Mouse (Mus musculus) MEL (cell line): ENCODE measurements at regions not wholly inside any gene's neighbourhood (a gene's known extent, or its start where the extent isn't known, plus 50 kb on each side); places are given as distances from the start of the nearest gene placed in this dataset.

Experiments used
- DNase-seq: peaks from one replicate; pipeline ENCODE4 v3.0.0; 2011; ENCODE audit warnings: low read depth, low spot score
- H3K27ac ChIP-seq: 2 replicates; pipeline ENCODE4 v1.5.1; 2012; ENCODE audit warnings: low read depth, mild to moderate bottlenecking, control low read depth, low read length, moderate library complexity; ENCODE audit not compliant: control insufficient read depth
- H3K27me3 ChIP-seq, 2 experiments: fragments of 150-350 bp in 1 of 2; sonication (generic) in 1 of 2; 2 replicates each; pipeline ENCODE4 v1.6.1; 2012; ENCODE audit warnings: low read length in 2 of 2, mild to moderate bottlenecking in 2 of 2, improper control_type of control experiment in 1 of 2, moderate library complexity in 1 of 2; ENCODE audit not compliant: insufficient read depth in 2 of 2, control insufficient read depth in 1 of 2
- H3K36me3 ChIP-seq, 2 experiments: 2 replicates each; pipeline ENCODE4 v1.6.1; 2012 to 2014; ENCODE audit warnings: low read length in 2 of 2, improper control_type of control experiment in 1 of 2, inconsistent platforms in 1 of 2, mild to moderate bottlenecking in 1 of 2; ENCODE audit not compliant: insufficient read depth in 2 of 2, control insufficient read depth in 1 of 2
- H3K4me1 ChIP-seq, 2 experiments: fragments of 150-350 bp in 1 of 2; sonication (generic) in 1 of 2; 2 replicates each; pipeline ENCODE4 v1.6.1; 2012; ENCODE audit warnings: low read length in 2 of 2, improper control_type of control experiment in 1 of 2, mild to moderate bottlenecking in 1 of 2; ENCODE audit not compliant: insufficient read depth in 2 of 2, control insufficient read depth in 1 of 2
- H3K4me3 ChIP-seq, 2 experiments: fragments of 150-350 bp in 1 of 2; sonication (generic) in 1 of 2; 2 replicates each; pipeline ENCODE4 v1.5.1; 2012; ENCODE audit warnings: low read depth in 2 of 2, low read length in 2 of 2, mild to moderate bottlenecking in 2 of 2, moderate library complexity in 2 of 2, control low read depth in 1 of 2, improper control_type of control experiment in 1 of 2; ENCODE audit not compliant: control insufficient read depth in 1 of 2, insufficient read depth in 1 of 2
- H3K79me2 ChIP-seq: 2 replicates; pipeline ENCODE4 v1.6.1; 2012; ENCODE audit warnings: mild to moderate bottlenecking, low read length, moderate library complexity; ENCODE audit not compliant: control insufficient read depth, poor library complexity, insufficient read depth
- H3K9ac ChIP-seq: 2 replicates; pipeline ENCODE4 v1.6.1; 2012; ENCODE audit warnings: low read depth, mild to moderate bottlenecking, control low read depth, low read length, moderate library complexity; ENCODE audit not compliant: control insufficient read depth, poor library complexity, severe bottlenecking
- H3K9me3 ChIP-seq: fragments of 150-350 bp; sonication (generic); replicated peaks from 2 replicates; pipeline ENCODE4 v1.6.1; 2012; ENCODE audit warnings: mild to moderate bottlenecking, low read length, improper control_type of control experiment, moderate library complexity; ENCODE audit not compliant: insufficient read depth
- BHLHE40 ChIP-seq: IDR thresholded peaks from 2 replicates; pipeline ENCODE4 v1.6.1; 2012; ENCODE audit warnings: low read depth, mild to moderate bottlenecking, inconsistent platforms, low read length, improper control_type of control experiment, borderline replicate concordance
- CHD1 ChIP-seq: IDR thresholded peaks from 2 replicates; pipeline ENCODE4 v1.6.1; 2012; ENCODE audit warnings: low read depth, mild to moderate bottlenecking, inconsistent platforms, low read length, improper control_type of control experiment
- ELF1 ChIP-seq: IDR thresholded peaks from 2 replicates; pipeline ENCODE4 v1.6.1; 2014; ENCODE audit warnings: low read depth, mild to moderate bottlenecking, inconsistent platforms, low read length, improper control_type of control experiment, moderate library complexity
- GABPA ChIP-seq: IDR thresholded peaks from 2 replicates; pipeline ENCODE4 v1.6.1; 2012; ENCODE audit warnings: low read depth, mild to moderate bottlenecking, inconsistent platforms, low read length, improper control_type of control experiment, moderate library complexity
- HCFC1 ChIP-seq: IDR thresholded peaks from 2 replicates; pipeline ENCODE4 v1.6.1; 2012; ENCODE audit warnings: low read depth, mild to moderate bottlenecking, inconsistent platforms, low read length, improper control_type of control experiment, moderate library complexity
- MAFK ChIP-seq: IDR thresholded peaks from 2 replicates; pipeline ENCODE4 v1.6.1; 2011; ENCODE audit warnings: low read depth, mild to moderate bottlenecking, low read length, improper control_type of control experiment, borderline replicate concordance
- MAX ChIP-seq: IDR thresholded peaks from 2 replicates; pipeline ENCODE4 v1.6.1; 2011; ENCODE audit warnings: low read length, improper control_type of control experiment
- MYC ChIP-seq: IDR thresholded peaks from 2 replicates; pipeline ENCODE4 v1.6.1; 2011; ENCODE audit warnings: low read depth, mild to moderate bottlenecking, low read length, improper control_type of control experiment, moderate library complexity
- NRF1 ChIP-seq: IDR thresholded peaks from 2 replicates; pipeline ENCODE4 v1.6.1; 2014; ENCODE audit warnings: low read depth, mild to moderate bottlenecking, inconsistent platforms, low read length, improper control_type of control experiment, moderate library complexity; ENCODE audit not compliant: poor library complexity, insufficient read depth, severe bottlenecking
- POLR2AphosphoS2 ChIP-seq: IDR thresholded peaks from 2 replicates; pipeline ENCODE4 v1.6.1; 2011; ENCODE audit warnings: low read length, improper control_type of control experiment
- POLR2AphosphoS5 ChIP-seq: IDR thresholded peaks from 2 replicates; pipeline ENCODE4 v1.6.1; 2012; ENCODE audit warnings: low read depth, borderline replicate concordance, mild to moderate bottlenecking, inconsistent platforms, low read length, moderate library complexity, mixed read lengths
- SIN3A ChIP-seq: IDR thresholded peaks from 2 replicates; pipeline ENCODE4 v1.6.1; 2012; ENCODE audit warnings: low read length, improper control_type of control experiment, inconsistent platforms
- TAL1 ChIP-seq: IDR thresholded peaks from 2 replicates; pipeline ENCODE4 v1.6.1; 2012; ENCODE audit warnings: mild to moderate bottlenecking, inconsistent platforms, low read length, moderate library complexity, mixed read lengths
- TBP ChIP-seq: IDR thresholded peaks from 2 replicates; pipeline ENCODE4 v1.8.0; 2011; ENCODE audit warnings: low read depth, low read length, improper control_type of control experiment
- UBTF ChIP-seq: IDR thresholded peaks from 2 replicates; pipeline ENCODE4 v1.6.1; 2012; ENCODE audit warnings: low read depth, mild to moderate bottlenecking, inconsistent platforms, low read length, improper control_type of control experiment, moderate library complexity, borderline replicate concordance; ENCODE audit not compliant: insufficient read depth
- ZC3H11A ChIP-seq: IDR thresholded peaks from 2 replicates; pipeline ENCODE4 v1.6.1; 2012; ENCODE audit warnings: low read depth, mild to moderate bottlenecking, inconsistent platforms, low read length, improper control_type of control experiment
- ZNF384 ChIP-seq: IDR thresholded peaks from 2 replicates; pipeline ENCODE4 v1.6.1; 2012; ENCODE audit warnings: low read depth, mild to moderate bottlenecking, inconsistent platforms, low read length, improper control_type of control experiment

DNA sequence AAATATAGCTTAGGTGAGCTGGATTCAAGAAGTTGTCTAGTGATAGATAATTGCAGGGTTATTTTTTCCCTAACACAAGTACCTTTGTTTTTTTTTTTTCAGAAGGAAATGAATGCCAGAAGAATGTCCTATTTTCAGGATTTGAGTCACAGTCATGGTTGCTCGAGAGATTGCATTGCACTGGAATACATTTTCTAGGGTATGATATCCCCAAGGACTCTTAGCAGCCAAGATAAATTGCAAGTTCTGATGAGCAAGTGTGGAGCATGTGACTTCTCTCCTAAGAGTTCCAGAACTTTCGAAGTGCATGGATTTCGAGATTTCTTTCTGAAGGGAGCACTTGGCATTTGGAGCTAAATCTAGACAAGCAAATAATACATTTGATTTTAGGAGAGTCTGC lies 140.9 kb upstream of the Tfap2d start:
- no peaks in the 10 kb centered on the region for H3K4me1 ChIP-seq
- no peaks in the 10 kb centered on the region for H3K27me3 ChIP-seq
- H3K27ac ChIP-seq, result no peak overlapping the region
- no peak overlapping the region for H3K9ac ChIP-seq
- no peaks in the 10 kb centered on the region for H3K9me3 ChIP-seq
- no peak overlapping the region for H3K4me3 ChIP-seq
- no peaks in the 10 kb centered on the region for H3K36me3 ChIP-seq
- no peak for DNase-seq
- no peaks in the 10 kb centered on the region for H3K79me2 ChIP-seq
- TF ChIP-seq MAFK (no peak), UBTF (no peak), ELF1 (no peak)

DNA sequence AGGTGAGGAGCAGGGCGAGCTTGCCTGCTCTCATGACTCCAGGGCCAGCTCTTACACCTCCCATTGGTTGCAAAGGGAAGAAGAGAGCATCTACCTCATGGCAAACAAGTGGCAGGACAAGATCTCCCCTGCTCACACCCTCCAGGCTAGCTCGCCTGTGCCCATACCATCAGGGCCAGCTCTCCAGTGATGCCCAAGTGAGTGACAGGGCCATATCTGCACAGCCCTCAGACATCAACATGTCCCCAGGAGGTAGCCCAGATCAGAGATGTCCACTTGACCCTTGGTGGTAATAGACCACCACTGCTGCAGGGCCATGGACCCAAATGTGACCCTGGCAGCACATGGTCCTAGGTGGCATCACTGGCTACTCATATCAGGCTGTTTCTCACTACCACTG lies 133.9 kb upstream of the Tfap2d start:
- H3K27ac ChIP-seq, result no peak overlapping the region
- no peaks in the 10 kb centered on the region for H3K36me3 ChIP-seq
- no peaks in the 10 kb centered on the region for H3K9me3 ChIP-seq
- H3K27me3 ChIP-seq, result no peaks in the 10 kb centered on the region
- no peak for DNase-seq
- TF ChIP-seq MYC, result no peak
- no peak for TF ChIP-seq MAX
- TF ChIP-seq POLR2AphosphoS5, result no peak
- no peak for TF ChIP-seq TBP
- no peak for TF ChIP-seq SIN3A
- no peak for TF ChIP-seq ELF1
- no peak for TF ChIP-seq BHLHE40
- TF ChIP-seq ZNF384, result no peak
- no peak for TF ChIP-seq CHD1
- no peak for TF ChIP-seq GABPA
- TF ChIP-seq ZC3H11A, result no peak
- TF ChIP-seq HCFC1, result no peak
- TF ChIP-seq NRF1, result no peak
- TF ChIP-seq TAL1, result no peak
- no peak for TF ChIP-seq POLR2AphosphoS2
- TF ChIP-seq, all 39 proteins: peak for 0
- no peaks in the 10 kb centered on the region for H3K79me2 ChIP-seq
- H3K4me1 ChIP-seq, result no peaks in the 10 kb centered on the region
- no peak overlapping the region for H3K9ac ChIP-seq
- H3K4me3 ChIP-seq, result no peak overlapping the region
